Mouse (Mus musculus): ENCODE measurements around the gene Gfpt1. TPM values are rescaled to one million over a fixed set of nuclear protein-coding genes. Genes with fewer than 3 reads are reported as not detected.
"Not testable (repeated sequence)": the region's sequence is repeated elsewhere in the genome, so short reads cannot be mapped to it uniquely, and the experiment has no call there.

Gene Gfpt1
- polyA plus RNA-seq, 1 experiment = 7.1 TPM

GRCm38 (mm10) chr6:87039161-87039560, 3.5 kb upstream of the Gfpt1 start:
- TF ChIP-seq FLI1 (IDR thresholded peaks at IDR 0.05; ENCODE audit: low read length) = no peak
- TF ChIP-seq GATA1 (IDR thresholded peaks at IDR 0.05; ENCODE audit: borderline replicate concordance, low read length) = no peak
- H3K4me1 ChIP-seq = peaks cover 43% of the 10 kb centered on the region
- H3K27me3 ChIP-seq (replicated peaks) = no peaks in the 10 kb centered on the region
- peaks cover 9% of the 10 kb centered on the region for H3K36me3 ChIP-seq (replicated peaks; ENCODE audit: low read length)
- no peak overlapping the region for H3K4me3 ChIP-seq (replicated peaks)
- peaks cover 14% of the 10 kb centered on the region for H3K9me3 ChIP-seq

DNA sequence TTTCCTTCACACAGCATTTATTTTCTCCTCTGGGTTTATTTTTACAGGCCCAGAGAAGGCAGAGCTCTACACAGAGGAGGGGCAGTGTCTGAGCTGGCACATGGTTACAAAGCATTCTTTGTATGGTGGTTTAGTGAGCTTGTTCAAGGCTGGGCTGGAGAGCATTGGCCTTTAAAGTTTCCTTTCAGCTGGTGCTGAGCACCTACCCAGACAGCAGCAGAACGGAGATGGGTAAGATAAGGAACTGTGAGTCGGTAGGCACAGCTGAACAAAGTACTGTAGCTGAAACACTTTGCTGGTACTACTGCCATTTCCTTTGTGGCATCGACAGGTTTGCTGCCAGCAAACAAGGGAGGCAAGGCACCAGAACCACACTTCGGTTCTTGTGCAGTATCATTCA, 1.7 kb upstream of the Gfpt1 start:
- Histone ChIP-seq H3K4me1 (peaks cover 49% of the 10 kb centered on the region), H3K36me3 (replicated peaks; ENCODE audit: low read length) (peaks cover 9% of the 10 kb centered on the region), H3K4me3 (replicated peaks) (peak overlapping the region; percentile 72), H3K27me3 (replicated peaks) (no peaks in the 10 kb centered on the region), H3K9me3 (peaks cover 12% of the 10 kb centered on the region)
- TF ChIP-seq FLI1 (IDR thresholded peaks at IDR 0.05; ENCODE audit: low read length) (no peak), GATA1 (IDR thresholded peaks at IDR 0.05; ENCODE audit: borderline replicate concordance, low read length) (no peak)

DNA sequence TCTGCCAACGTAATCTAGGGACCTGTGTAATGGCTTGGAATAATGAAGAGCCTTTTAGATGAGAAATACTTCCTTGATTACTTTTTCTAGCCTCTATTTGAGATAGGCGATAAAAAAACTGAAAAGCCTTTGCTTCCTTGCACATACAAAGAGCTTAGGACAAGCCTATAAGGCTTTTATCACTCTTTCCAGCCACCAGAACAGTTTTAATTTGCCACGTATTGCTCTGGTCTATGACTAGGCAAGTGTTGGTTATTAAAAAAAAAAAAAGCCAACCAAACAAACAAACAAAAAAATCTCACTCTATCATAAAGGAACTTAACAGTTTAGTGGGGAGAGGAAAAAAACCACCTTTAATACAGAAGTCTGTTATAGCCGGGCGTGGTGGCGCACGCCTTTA, 1.2 kb upstream of the Gfpt1 start:
- peaks cover 46% of the 10 kb centered on the region for H3K4me1 ChIP-seq
- H3K36me3 ChIP-seq (replicated peaks; ENCODE audit: low read length) = peaks cover 6% of the 10 kb centered on the region
- peaks cover 7% of the 10 kb centered on the region for H3K9me3 ChIP-seq
- TF ChIP-seq FLI1 (IDR thresholded peaks at IDR 0.05; ENCODE audit: low read length) = no peak
- no peak for TF ChIP-seq GATA1 (IDR thresholded peaks at IDR 0.05; ENCODE audit: borderline replicate concordance, low read length)
- no peak overlapping the region for H3K4me3 ChIP-seq (replicated peaks)
- H3K27me3 ChIP-seq (replicated peaks) = no peaks in the 10 kb centered on the region

- Histone ChIP-seq H3K4me3 (replicated peaks) (peak overlapping the region; percentile 100), H3K9me3 (peaks cover 3% of the 10 kb centered on the region), H3K36me3 (replicated peaks; ENCODE audit: low read length) (peaks cover 5% of the 10 kb centered on the region), H3K27me3 (replicated peaks) (no peaks in the 10 kb centered on the region), H3K4me1 (peaks cover 46% of the 10 kb centered on the region)
- no peak for TF ChIP-seq GATA1 (IDR thresholded peaks at IDR 0.05; ENCODE audit: borderline replicate concordance, low read length)
- TF ChIP-seq FLI1 (IDR thresholded peaks at IDR 0.05; ENCODE audit: low read length) = no peak
These were observed 676 bp upstream of the Gfpt1 start for GRCm38 (mm10) chr6:87042004-87042336.

DNA sequence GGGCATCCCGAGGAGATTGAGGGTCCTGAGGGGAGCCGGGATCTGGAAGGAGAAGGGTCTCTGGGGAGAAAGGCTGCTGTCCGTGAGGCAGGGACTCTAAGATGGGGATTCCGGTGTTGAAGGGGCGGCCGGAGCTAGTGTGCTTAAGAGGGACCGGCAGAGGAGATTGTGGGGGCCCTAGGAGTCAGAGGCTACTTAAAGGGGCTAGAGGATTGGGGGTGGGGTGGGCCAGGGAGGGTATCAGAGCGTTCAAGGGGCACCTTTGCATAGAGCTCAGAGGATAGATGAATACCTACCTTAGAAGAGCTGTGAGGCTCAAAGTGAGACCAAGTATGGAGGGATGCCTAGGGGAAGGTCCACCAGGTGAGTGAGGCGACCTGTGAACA, 478 bp downstream of the Gfpt1 start:
- Histone ChIP-seq H3K27me3 (replicated peaks) (no peaks in the 10 kb centered on the region), H3K9me3 (no peaks in the 10 kb centered on the region), H3K36me3 (replicated peaks; ENCODE audit: low read length) (peaks cover 11% of the 10 kb centered on the region), H3K4me1 (peaks cover 40% of the 10 kb centered on the region), H3K4me3 (replicated peaks) (peak overlapping the region; percentile 100)
- TF ChIP-seq FLI1 (IDR thresholded peaks at IDR 0.05; ENCODE audit: low read length) = no peak
- no peak for TF ChIP-seq GATA1 (IDR thresholded peaks at IDR 0.05; ENCODE audit: borderline replicate concordance, low read length)

- Histone ChIP-seq H3K36me3 (replicated peaks; ENCODE audit: low read length) (peaks cover 26% of the 10 kb centered on the region), H3K4me1 (peaks cover 37% of the 10 kb centered on the region), H3K9me3 (no peaks in the 10 kb centered on the region), H3K27me3 (replicated peaks) (no peaks in the 10 kb centered on the region), H3K4me3 (replicated peaks) (no peak overlapping the region)
- TF ChIP-seq FLI1 (IDR thresholded peaks at IDR 0.05; ENCODE audit: low read length) (no peak), GATA1 (IDR thresholded peaks at IDR 0.05; ENCODE audit: borderline replicate concordance, low read length) (no peak)
These were observed 2.2 kb downstream of the Gfpt1 start for GRCm38 (mm10) chr6:87044895-87045294.

DNA sequence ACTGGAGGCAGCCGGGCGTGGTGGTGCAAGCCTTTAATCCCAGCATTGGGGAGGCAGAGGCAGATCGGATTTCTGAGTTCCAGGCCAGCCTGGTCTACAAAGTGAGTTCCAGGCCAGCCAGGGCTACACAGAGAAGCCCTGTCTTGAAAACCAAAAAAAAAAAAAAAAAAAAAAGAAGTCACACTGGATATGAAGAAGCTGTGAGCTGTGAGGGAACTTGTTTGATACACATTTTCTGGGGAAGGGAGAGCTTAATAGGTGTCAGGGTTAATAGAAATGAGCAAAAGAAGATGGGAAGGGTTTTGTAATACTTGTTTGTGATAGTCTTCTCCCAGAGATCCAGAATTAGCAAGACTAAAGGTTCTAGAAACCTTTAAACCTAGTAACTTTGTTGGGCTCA, 2.9 kb downstream of the Gfpt1 start:
- Histone ChIP-seq H3K4me3 (replicated peaks) (no peak overlapping the region), H3K9me3 (no peaks in the 10 kb centered on the region), H3K27me3 (replicated peaks) (no peaks in the 10 kb centered on the region), H3K36me3 (replicated peaks; ENCODE audit: low read length) (peaks cover 26% of the 10 kb centered on the region), H3K4me1 (peaks cover 35% of the 10 kb centered on the region)
- TF ChIP-seq GATA1 (IDR thresholded peaks at IDR 0.05; ENCODE audit: borderline replicate concordance, low read length) = no peak
- TF ChIP-seq FLI1 (IDR thresholded peaks at IDR 0.05; ENCODE audit: low read length) = no peak

DNA sequence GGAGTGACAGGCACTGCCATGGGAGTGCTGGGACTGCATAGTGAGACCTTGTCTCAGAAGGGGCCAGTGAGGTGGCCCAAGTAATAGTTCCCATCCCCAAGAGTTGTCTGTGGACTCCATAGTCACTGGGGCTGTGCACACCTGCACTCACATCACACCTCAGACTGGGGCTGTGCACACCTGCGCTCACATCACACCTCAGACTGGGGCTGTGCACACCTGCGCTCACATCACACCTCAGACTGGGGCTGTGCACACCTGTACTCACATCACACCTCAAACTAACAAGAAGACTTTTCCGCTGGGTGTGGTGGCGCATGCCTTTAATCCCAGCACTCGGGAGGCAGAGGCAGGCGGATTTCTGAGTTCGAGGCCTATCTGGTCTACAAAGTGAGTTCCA, 6.1 kb downstream of the Gfpt1 start:
- not testable (repeated sequence) for H3K9me3 ChIP-seq; H3K4me3 ChIP-seq (replicated peaks); H3K27me3 ChIP-seq (replicated peaks)
- H3K36me3 ChIP-seq (replicated peaks; ENCODE audit: low read length) = peaks cover 53% of the 10 kb centered on the region
- H3K4me1 ChIP-seq = peaks cover 19% of the 10 kb centered on the region

DNA sequence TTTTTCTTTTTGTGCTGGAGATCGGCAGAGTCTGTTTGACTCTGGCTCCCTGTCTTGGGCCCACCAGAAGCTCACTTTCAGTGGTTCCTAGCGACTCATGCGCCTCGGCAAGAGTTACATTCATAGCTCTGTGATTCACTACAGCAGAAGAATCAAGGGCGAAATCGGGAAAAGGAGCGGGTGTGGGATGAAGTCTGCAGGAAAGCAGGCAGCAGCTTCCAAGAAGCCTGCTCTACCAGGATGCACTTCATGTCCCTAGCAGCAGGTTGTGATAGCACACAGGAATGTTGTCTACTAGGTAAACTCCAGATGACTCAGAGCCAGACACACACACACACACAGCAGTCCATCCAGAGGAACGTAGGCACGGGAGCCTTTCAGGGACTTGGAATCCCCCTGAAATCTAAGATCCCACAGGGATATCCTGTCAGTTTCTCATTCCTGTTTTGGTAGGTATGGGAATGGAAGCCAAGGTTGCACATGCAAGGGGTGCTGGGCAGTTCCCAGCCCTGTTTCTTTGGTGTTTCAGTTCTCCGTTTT, 9.3 kb downstream of the Gfpt1 start:
- peaks cover 81% of the 10 kb centered on the region for H3K36me3 ChIP-seq (replicated peaks; ENCODE audit: low read length)
- no peaks in the 10 kb centered on the region for H3K9me3 ChIP-seq
- H3K27me3 ChIP-seq (replicated peaks) = no peaks in the 10 kb centered on the region
- no peak for TF ChIP-seq FLI1 (IDR thresholded peaks at IDR 0.05; ENCODE audit: low read length)
- no peak for TF ChIP-seq GATA1 (IDR thresholded peaks at IDR 0.05; ENCODE audit: borderline replicate concordance, low read length)
- H3K4me3 ChIP-seq (replicated peaks) = no peak overlapping the region
- 0 out of 2 replicates have a peak, but pooled peaks cover 6% of the 10 kb centered on the region for H3K4me1 ChIP-seq

DNA sequence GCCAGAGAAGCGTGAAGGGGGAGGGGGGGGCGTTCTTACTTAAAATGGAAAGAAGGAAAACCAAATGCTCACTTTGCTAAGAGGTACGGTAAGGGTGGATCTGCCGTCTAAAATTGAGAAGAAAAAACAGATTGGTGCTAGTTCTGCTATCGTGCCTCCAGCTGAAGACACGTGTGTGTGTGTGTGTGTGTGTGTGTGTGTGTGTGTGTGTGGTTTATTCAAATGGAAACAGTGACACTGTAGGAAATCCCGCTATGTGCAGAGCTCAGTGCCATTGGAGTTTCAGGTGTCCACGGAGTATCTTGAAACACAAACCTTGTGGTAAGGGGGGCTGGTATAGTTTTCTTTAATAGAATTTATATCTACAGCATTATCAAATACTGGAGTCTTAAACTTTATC, 11.5 kb downstream of the Gfpt1 start:
- H3K4me1 ChIP-seq = 0 out of 2 replicates have a peak, but pooled peaks cover 6% of the 10 kb centered on the region
- no peak overlapping the region for H3K4me3 ChIP-seq (replicated peaks)
- H3K9me3 ChIP-seq = no peaks in the 10 kb centered on the region
- peaks cover 85% of the 10 kb centered on the region for H3K36me3 ChIP-seq (replicated peaks; ENCODE audit: low read length)
- H3K27me3 ChIP-seq (replicated peaks) = no peaks in the 10 kb centered on the region
- no peak for TF ChIP-seq GATA1 (IDR thresholded peaks at IDR 0.05; ENCODE audit: borderline replicate concordance, low read length)
- no peak for TF ChIP-seq FLI1 (IDR thresholded peaks at IDR 0.05; ENCODE audit: low read length)

- H3K27me3 ChIP-seq (replicated peaks) = no peaks in the 10 kb centered on the region
- H3K4me3 ChIP-seq (replicated peaks) = no peak overlapping the region
- H3K4me1 ChIP-seq = peaks cover 8% of the 10 kb centered on the region
- TF ChIP-seq GATA1 (IDR thresholded peaks at IDR 0.05; ENCODE audit: borderline replicate concordance, low read length) = no peak
- no peak for TF ChIP-seq FLI1 (IDR thresholded peaks at IDR 0.05; ENCODE audit: low read length)
- no peaks in the 10 kb centered on the region for H3K9me3 ChIP-seq
- H3K36me3 ChIP-seq (replicated peaks; ENCODE audit: low read length) = peaks cover 95% of the 10 kb centered on the region
These were observed 17.1 kb downstream of the Gfpt1 start for GRCm38 (mm10) chr6:87059754-87060153.
